Mouse (Mus musculus) C2C12 (cell line): ENCODE measurements at regions not wholly inside any gene's neighbourhood (a gene's known extent, or its start where the extent isn't known, plus 50 kb on each side); places are given as distances from the start of the nearest gene placed in this dataset.

ENCODE experiments used
- CEBPB ChIP-seq: IDR thresholded peaks from one replicate; pipeline ENCODE4 v1.6.1; 2011; ENCODE audit warnings: low read depth, mild to moderate bottlenecking, control low read depth, moderate library complexity
- CTCF ChIP-seq: IDR thresholded peaks from one replicate; pipeline ENCODE4 v1.5.1; 2011; ENCODE audit not compliant: control insufficient read depth, insufficient read depth, insufficient read length
- FOSL1 ChIP-seq: IDR thresholded peaks from one replicate; pipeline ENCODE4 v1.8.0; 2011; ENCODE audit warnings: mild to moderate bottlenecking, low read length; ENCODE audit not compliant: poor library complexity, insufficient read depth, severe bottlenecking
- MAX ChIP-seq: IDR thresholded peaks from one replicate; pipeline ENCODE4 v1.6.1; 2011; ENCODE audit warnings: mild to moderate bottlenecking, control low read depth
- MYOD1 ChIP-seq: IDR thresholded peaks from one replicate; pipeline ENCODE4 v1.6.1; 2011; ENCODE audit warnings: low read depth; ENCODE audit not compliant: control insufficient read depth, insufficient read length
- MYOG ChIP-seq: IDR thresholded peaks from one replicate; pipeline ENCODE4 v1.6.1; 2011; ENCODE audit not compliant: control insufficient read depth, insufficient read length; ENCODE audit errors: extremely low read depth
- USF1 ChIP-seq: IDR thresholded peaks from one replicate; pipeline ENCODE4 v1.6.1; 2011; ENCODE audit warnings: low read depth, mild to moderate bottlenecking, control low read depth, moderate library complexity

DNA sequence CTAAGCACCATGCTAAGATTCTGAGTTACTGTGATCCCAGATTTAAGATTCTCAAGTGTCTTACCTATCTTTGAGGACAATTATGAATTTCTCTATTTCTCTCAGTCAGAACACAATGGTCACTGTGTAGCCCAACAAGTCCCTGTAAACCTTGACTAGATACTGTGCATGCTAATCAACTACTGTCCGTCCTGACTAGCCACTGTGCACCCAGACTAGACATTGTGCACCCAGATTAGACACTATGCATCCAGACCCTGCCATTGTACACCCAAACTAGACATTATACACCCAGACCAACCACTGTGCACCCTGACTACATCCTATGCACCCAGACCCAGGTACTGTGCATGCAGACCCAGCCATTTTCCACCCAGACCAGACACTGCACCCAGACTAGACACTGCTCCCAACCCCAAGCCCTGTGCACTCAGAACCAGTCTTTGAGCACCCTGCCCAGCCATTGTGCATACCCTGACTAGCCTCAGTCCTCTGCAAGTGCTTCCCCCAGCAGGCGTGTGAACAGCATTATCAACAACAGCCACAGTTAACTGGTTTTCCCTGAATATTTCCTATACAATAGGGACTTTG is 93.4 kb upstream of the Agr3 start:
- no peak for TF ChIP-seq CTCF
- no peak for TF ChIP-seq CEBPB
- no peak for TF ChIP-seq USF1
- TF ChIP-seq MAX: no peak
- TF ChIP-seq MYOG: no peak
- TF ChIP-seq MYOD1: no peak
- TF ChIP-seq FOSL1: no peak
